Mouse (Mus musculus): ENCODE results near the gene Cd6.

Cd6 gene

DNA sequence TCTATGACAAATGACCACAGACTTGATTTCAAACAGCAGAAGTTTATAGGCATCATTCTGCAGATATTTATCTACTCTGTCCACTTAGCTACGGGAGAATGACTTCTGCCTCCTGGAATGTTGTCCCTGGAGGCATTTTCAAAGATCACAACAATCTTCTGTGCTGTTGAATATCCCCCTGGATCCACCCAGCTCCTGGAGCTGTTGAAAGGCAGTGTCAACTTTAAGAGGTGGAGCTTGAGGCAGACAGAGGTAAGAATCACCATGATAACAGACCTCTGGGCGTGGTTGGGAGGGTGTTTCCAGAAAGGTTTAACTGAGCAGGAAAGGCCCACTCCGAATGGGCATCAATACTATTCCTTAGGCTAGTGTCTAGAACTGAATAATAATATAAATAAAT, 5.8 kb upstream of the Cd6 start:
- no peak for DNase-seq (ENCODE audit: low spot score)

DNA sequence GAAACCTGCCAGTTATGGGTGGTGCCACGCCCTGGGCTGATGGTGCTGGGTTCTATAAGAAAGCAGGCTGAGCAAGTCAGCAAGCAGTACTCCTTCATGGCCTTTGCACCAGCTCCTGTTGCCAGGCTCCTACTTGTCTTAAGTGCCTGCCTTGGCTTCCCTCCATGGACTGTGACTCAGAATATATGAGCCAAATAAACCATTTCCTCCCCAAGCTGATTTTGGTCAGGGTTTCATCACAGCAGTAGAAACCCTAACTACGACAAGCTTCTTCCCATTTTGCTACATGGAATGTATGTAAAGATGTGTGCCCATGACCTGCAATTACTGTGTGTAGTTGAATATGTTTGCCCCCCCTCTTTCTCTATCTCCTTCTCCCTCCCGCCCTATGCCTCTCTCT, 3.8 kb upstream of the Cd6 start:
- DNase-seq (ENCODE audit: low spot score): no peak

DNA sequence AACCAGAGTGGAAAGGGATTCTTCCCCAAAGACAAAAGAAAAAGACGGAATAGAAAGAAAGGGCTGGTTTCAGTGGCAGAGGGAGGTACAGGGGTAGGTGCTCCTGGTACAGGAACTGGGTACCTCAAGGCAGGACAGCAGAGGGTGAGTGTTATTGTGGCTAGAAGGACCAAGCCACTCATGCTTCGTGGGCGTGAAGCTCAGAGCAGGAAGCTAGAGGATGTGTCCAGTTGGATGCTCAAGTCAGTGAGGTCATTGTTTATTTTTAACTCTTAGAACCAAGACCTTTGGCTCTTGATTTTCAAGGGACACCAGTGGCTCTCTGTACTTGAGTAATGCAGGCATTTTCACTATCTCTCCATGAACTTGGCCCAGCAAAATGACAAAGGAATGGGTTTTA, 2.2 kb upstream of the Cd6 start:
- no peak for DNase-seq (ENCODE audit: low spot score)

DNA sequence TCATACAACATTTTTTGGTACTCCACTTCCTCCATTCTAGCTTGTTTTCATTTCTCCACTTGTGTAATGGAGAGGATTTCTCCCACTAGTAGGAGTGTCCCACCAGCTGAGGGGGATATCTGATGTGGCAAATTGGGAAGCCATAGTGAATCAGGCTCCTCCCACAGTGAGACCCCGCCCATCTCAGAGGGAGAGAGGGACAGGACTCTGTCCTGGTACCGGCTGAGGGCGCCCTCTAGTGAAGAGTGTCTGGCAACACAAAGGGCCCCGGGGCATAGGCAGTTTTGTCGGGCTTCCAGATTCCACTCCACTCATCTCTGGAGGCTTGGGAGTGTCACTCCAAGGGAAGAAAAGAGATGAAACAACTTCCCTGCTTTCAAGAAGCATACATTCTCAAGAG, 1.6 kb upstream of the Cd6 start:
- no peak for DNase-seq (ENCODE audit: low spot score)

DNA sequence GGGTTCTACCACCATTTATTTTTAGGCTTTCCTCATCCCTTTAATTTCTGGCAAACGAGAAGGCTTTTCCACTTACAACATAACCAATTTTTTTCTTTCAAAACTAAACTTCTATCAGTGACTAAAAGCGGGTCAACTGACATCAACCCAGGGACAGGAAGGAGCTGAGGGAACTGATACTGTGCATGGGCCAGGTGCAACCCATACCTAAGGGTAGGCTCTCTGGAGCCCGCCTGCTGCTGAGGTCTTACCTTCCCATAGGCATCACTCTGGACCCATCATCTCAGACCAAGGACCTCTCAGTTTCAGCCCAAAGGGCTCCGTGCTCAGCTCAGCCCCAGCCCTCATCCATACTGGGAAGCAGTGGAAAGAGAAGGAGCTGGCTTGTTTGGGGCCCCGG, 1.5 kb downstream of the Cd6 start:
- no peak for DNase-seq (ENCODE audit: low spot score)

DNA sequence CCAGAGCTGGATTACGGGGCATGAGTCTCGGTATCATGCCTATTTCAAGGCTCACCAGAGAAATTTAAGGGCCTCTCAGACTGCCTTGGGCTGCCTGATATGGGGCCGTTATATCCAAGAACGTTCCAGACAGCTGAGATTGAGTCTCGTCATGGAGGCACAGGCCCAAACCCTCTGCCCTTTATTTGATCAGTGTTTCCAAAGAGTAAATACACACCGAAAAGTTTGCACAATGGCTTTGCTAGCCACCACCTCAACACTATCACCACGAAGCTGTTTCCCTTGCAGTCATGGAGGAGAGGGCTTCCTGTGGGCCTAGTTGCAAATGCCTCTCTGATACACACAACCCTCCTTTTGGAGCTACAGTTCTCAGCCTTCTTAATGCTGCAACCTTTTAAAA, 5.8 kb downstream of the Cd6 start:
- DNase-seq (ENCODE audit: low spot score): no peak

DNA sequence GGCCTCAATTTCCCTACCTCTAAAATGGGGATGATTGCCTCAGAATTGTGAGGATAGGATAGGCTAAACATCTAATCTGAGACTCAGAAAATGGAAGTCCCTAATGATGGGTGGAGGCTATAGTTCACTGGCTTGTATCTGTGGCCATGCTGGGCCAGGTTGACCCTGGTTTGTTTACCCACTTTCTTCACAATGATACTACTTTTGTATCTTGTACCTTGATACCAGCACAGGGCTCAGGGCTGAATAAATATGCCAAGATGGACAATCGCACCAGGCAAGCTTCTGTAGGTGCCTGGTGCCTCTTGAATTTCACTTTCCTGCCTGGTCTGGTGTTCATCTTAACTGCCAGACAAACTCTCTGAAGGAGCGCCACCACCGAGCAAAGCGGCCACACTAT, 7.3 kb downstream of the Cd6 start:
- DNase-seq (ENCODE audit: low spot score): no peak

DNA sequence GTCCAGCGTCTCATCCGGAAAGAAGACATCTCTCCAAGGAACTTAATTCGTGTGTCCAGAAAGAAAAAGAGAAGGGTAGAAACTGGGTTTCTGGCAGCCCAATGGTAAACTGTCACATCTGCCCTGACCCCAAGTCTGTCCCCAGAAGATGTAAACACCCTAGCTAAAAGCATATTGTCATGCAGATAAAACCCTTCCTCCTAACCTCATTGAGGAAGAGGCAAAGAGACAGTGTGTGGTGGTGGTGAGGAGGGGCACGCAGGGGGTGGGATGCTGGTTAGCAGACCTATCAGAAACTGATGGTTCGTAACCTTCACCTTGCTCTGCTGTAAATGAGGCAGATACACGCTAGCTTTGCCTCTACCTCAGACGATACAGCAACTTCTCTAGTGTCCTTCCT, 8.5 kb downstream of the Cd6 start:
- no peak for DNase-seq (ENCODE audit: low spot score)

DNA sequence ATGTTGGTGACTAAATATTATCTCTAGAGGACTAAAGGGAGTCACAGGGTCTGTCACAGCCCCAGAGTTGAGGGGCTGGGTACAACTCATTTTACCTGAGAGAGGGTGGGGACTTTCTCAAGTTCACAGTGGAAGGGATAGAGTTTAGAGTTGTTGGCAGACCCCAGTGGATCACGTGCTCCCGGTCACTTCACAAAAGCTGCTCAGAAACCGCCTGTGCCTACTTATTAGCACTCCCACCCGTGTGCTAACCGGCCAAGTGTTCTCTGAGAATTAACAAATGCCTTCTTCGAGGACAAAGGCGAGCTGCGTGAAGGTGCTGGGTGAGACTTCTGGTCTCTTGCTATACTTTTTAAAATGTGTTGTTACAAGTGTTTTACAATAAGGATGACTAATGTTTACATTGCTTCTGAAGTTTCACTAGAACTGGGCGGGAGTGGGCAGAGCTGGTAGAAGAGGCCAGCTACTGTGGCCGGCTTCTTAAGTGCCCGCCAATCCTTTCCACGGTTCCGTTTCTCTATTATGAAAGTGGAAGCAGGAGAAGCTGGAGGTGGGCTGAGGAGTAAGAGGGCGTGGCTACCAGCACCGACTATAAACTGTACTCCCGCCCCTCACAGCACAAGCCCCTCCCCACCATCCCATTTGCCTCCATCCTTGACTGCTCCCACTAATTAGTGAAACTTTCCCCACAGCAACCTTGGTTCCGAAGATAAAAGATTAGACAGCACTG, 11.5 kb downstream of the Cd6 start:
- no peak for DNase-seq (ENCODE audit: low spot score)

DNA sequence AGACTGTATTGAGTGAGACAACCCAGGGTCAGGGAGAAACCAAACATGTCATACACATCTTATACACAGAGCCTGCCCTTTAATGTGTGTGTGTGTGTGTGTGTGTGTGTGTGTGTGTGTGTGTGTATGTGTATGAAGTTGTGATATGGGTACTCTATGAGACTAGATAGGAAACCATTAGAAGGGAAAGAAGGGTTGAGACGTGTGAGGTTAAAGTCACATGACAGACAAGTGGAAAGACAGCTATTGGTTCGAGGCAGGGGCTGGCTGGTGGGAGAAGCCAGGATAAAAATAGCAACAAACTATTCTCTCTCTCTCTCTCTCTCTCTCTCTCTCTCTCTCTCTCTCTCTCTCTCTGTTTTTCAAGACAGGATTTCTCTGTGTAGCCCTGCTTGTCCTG, 13.4 kb downstream of the Cd6 start:
- no peak for DNase-seq (ENCODE audit: low spot score)

DNA sequence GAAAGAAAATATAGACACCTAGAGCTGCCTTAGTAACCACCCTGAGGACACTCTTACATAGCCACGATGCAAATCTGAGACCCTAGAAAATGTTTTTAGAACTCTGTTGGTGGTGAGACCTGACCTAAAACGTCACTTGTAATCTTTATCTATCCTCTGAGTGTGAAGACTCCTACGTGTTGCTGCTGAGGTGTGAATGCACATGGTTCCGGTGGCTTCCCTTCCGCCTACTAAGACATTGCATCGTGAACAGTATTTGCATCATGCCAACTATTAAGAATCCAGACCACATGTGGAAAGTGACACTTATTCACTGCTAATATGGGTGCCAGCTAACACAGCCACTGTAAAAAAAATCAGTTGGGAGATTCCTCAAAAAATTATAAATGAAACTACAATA, 14.0 kb downstream of the Cd6 start:
- no peak for DNase-seq (ENCODE audit: low spot score)

DNA sequence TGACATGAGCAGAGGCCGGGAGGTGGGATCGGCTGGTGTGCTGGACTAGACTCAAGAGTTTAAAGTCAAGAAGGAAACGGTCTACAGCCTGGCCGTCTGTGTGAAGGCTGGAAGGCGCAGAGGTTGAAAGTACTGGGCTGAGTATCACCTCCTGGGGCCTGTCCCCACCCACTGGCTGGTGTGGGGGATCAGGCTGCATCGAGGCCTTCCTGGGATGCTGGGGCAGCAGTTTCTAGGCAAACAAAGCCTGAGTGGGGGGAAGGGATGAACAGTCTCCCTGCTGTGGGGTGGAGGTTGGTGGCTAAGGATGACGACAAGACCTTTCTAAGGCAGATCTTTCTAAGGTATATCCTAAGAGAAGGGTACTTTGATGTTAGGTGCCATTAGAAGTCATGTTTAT, 16.0 kb downstream of the Cd6 start:
- no peak for DNase-seq (ENCODE audit: low spot score)

DNA sequence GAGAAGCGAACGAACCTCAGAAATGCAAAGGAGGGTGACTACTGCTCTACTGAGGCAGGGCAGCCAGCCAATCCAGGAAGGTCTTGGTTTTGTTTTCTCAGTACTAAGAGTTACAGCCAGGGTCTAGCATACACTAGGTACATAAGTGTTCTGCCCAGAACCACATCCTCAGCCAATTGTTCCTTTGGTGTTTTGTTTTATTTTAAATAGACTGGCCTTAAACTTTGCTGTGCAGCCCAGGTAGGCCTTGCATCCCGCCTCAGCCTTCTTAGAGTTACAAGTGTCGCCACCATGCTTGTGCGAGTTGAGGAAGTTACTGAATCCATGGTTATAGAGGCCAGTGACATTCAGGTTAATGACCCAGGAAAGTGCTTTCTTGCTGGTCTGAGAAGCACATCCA, 16.8 kb downstream of the Cd6 start:
- DNase-seq (ENCODE audit: low spot score): no peak

DNA sequence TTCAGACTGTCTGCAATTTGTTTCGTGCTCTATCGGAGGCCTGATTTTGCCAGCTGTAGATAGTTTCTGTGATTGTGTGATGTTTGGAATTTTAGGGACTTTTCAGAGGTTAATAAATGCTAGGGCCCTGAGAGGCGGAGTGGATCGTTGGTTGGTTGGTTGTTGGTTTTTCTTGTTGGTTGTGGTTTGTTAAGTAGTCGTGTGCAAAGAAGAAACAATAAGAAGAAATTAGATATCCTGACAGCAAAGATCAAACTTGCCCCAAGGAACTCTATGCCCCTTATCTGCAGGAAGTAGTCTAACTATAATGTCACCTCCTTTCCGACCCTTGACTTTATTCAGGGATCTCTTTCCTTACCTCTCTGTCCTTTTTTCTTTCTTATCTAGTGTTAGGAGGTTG, 18.4 kb downstream of the Cd6 start:
- DNase-seq (ENCODE audit: low spot score): no peak

DNA sequence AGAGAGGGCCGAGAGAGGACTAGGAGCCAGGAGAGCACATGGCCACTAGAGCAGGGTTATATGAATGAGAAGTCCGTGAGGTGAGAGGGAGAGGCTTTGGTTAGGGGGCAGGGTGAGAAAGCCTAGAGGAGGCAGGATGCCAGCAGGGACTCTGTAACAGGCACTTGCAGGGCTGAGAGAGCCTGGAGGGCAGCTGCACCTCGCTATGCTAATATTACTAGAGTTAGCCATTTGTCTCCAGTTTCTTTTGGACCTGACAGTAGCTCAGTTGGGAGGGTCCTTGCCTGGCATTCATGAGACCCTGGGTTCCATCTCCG, 19.7 kb downstream of the Cd6 start:
- DNase-seq (ENCODE audit: low spot score): no peak

DNA sequence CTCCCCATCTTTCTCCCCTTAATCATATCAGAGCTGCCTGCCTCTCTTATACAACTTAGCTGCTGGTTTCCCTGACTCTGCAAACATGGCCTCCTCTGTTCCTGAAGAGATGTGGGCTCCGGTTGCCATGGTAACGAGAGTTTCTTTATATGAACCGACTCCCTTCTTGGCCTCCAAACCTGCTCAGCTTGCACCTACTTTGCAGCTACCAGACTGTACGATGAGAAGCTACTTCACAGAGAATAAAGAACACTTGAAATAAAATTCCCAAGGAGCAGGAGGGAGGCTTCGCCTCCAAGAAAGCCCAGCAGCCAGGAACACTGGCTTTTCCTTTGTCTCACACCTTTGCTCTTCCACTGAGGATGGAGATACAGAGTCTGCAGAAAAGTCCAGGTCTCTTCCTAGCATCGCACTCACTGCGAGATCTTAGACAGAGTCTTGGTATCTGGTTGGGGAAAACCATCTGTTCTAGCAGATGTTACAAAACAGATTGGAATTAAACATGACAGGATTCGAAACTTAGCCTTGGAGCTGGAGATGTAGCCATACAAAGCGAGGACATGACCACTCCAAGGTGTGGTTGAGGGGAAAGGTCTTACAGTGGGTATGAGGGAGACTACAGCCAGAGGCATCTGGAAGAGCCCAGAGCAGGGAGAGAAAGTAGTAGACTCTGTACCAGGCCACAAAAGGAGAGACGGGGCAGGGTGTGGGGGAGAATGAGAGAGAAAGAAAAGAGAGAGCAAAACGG, 20.3 kb downstream of the Cd6 start:
- DNase-seq (ENCODE audit: low spot score): no peak

DNA sequence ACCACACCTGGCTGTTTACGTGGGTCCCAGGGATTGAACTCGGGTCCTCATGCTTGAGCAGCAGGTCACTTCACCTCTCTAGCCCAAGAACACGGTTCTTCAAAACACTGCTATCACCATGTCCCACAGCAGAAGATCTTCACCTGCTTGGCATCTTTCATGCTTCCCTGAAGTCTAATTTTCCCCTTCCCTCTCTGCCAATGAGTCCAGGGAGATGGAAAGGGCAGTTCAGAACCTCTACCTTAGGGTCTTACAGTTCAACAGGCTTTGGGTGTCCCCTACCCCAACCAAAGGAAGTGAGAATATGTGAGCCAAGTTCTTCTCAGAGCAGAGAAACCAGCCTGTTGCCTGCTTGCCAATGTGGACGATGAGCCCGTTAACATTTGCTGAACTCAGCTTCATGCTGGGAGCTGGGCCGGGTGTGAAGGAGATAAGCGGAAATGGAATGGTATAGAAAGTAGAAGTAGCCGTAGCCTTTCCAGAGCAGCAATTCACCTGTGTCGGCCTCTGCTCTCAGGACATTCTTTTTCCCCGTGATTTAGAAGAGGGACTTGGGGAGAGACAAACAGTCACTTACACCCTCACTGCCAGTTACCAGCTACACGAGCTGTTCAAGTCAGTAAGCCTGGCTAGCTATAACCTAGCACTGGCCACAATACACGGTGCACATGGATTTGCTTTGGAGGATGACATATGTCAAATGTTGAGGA, 21.2 kb downstream of the Cd6 start:
- DNase-seq (ENCODE audit: low spot score): no peak

DNA sequence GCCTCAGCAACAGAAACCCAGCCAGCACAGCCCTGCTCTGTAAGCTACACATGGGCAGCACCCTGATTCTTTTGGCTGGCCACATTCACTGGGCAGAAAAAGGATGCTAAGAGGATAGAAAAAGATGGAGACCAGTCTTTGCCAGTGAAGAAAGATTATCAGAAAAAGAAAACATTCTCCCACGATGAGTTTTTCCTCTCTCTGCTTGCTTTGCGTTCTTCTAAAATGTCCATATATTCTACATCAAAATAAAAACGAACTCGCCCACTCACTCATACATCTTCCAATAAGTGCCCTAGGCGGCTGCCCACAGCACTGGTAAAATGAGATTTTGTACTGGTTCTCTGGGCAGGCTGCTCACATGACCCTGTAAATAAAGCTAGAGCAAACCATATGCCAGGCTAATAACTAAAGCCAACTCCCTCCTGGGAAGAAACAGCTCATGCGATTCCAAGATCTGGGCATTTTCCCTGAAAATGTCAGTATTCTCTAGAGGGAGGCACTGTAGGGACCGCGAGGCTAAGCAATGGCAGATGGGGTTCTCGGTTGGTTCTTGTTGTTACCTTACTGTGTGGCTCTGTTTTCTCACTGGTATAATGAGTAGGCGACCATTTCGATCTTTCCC, 24.1 kb downstream of the Cd6 start:
- DNase-seq (ENCODE audit: low spot score): no peak

DNA sequence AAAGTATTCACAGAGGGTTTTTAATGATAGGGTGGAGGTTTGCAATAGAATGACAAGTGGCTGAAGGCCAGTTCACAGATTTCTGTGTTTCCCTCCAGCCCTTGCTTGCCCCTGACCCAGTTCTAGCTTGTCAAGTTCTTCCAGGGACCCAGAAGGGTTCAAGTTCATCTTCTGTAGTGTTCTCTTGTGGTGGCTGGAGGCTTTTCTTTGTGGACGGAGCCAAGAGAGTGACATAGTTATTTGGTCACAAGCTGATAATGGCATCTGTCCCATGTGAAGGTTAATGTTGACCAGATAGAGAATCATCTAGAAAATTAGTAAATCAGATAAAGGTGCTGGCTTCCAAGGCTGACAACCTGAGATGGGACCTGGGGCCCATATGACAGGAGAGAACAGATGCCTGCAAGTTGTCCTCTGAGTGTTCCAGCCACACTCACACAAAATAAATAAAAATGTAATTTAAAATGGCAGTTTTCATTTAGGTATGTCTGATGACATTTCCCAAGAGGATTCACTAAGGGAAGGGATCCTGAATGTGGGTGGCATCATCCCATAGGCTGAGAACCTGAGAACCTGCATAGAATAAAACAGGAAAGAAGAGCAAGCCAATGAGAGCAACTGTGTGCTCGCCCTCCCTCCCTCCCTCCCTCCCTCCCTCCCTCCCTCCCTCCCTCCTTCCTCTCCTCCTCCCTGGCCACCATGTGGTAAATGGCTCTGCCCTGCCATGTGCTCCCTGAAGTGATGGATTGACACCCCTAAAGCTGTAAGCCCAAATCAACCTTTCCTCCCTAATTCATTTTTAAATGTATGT, 24.8 kb downstream of the Cd6 start:
- no peak for DNase-seq (ENCODE audit: low spot score)

DNA sequence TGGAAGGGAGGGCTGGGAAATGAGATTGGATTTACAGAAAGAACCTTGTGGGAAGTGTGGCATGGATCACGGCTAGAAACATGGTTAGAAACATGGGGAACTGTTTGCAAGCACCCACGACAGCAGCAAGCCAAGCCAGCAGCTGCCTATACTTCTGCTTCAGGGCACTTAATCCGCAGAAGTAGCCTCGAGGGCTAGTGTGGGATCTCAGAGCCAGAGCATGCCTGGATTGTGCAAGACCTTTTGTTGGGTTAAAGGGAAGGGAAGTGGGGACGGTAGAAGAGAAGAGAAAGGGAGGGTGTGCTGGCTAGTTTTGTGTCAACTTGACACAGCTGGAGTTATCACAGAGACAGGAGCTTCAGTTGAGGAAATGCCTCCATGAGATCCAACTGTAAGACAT, 26.1 kb downstream of the Cd6 start:
- no peak for DNase-seq (ENCODE audit: low spot score)

DNA sequence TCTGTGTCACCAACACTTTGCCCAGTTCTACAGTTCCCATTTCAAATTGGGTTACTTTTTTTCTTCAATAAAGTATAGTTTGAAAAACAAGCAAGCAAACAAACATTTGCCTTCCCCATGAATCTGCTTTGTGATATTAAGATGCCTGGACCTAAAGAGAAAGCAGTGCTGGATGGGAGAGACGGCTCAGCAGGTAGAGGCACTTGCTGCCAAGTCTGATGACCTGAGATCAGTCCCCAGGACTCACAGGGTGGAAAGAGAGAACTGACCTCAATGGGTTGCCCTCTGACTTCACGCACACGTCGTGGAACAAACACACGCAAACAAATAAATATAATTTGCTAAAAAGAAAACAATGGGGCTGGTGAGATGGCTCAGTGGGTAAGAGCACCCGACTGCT, 28.0 kb downstream of the Cd6 start:
- no peak for DNase-seq (ENCODE audit: low spot score)

DNA sequence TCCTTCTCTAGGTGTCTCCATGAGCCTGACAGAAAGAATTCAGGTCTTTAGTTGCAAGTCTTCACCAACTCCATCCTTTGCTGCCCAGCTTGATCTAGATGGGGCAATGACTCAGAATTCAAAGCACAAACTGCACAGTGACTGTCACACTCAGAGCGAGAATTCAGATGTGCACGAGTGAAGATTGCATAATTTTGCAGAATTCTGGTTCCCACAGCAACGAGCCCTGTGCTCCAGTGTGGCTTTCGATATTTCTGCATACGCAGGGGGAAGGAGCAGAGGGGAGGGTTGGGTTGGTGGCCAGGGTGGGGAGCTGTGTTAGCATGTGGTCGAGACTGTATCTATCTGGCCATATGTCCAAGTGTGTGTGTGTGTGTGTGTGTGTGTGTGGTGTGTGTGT, 28.8 kb downstream of the Cd6 start:
- no peak for DNase-seq (ENCODE audit: low spot score)

Data from urinary bladder, postnatal 10 days (tissue).